24 mouse cellular contexts compared by ENCODE assay signal in genomic region chr13:95595921-95596320, GRCm38 (mm10). TPM values are rescaled to one million over a fixed set of nuclear protein-coding genes. Genes with fewer than 3 reads are reported as not detected.
DNase-seq lines count a peak whose midpoint lies in the region; TF ChIP-seq lines count a peak whose summit lies in the region.
"Had no signal": no experiment of that assay in that cellular context is flagged by ENCODE, and none has a peak within 500 bp of the region (broad histone marks: within the 10 kb centered on the region; RNA-seq: fewer than 3 reads in every experiment).

No protein-coding gene starts in this region.

- no peaks in the 10 kb centered on the region for H3K27me3 ChIP-seq in heart, adult 2 months (ENCODE audit: control insufficient read depth, insufficient read depth, low read length)
- H3K27me3 ChIP-seq in embryonic facial prominence, embryonic 10.5 days (replicated peaks; ENCODE audit: low read depth, poor library complexity, severe bottlenecking) = no peaks in the 10 kb centered on the region
- H3K27me3 ChIP-seq: embryonic facial prominence, embryonic 13.5 days; heart, embryonic 12.5 days; intestine, embryonic 15.5 days; limb, embryonic 12.5 days; midbrain, embryonic 15.5 days; stomach, embryonic 15.5 days had no signal

- H3K9me3 ChIP-seq in embryonic facial prominence, embryonic 10.5 days = no peaks in the 10 kb centered on the region
- H3K9me3 ChIP-seq: embryonic facial prominence, embryonic 13.5 days; heart, embryonic 12.5 days; hindbrain, embryonic 10.5 days; intestine, embryonic 15.5 days; limb, embryonic 12.5 days; liver, embryonic 15.5 days; megakaryocyte, embryonic 14.5 days; midbrain, embryonic 15.5 days; stomach, embryonic 15.5 days had no signal

- DNase-seq in adrenal gland, postnatal 10 days = peak; percentile 30
- no peak for DNase-seq in adrenal gland, postnatal 25 days
- DNase-seq in heart, adult 2 months = no peak
- DNase-seq in heart, postnatal 4 days = no peak
- DNase-seq in 3T3-L1 (ENCODE audit: low read depth, low spot score) = peak; percentile 65
- no peak for DNase-seq in embryonic facial prominence, embryonic 10.5 days (ENCODE audit: low spot score)
- DNase-seq in natural killer cell, adult 2 months (ENCODE audit: low spot score in 2 of 2) = no peak
- DNase-seq in urinary bladder, adult 2 months (ENCODE audit: low spot score) = no peak
- DNase-seq: cerebellum, adult 11 months; cerebellum, adult 9-11 months; embryo, embryonic 11 days; gastrocnemius, postnatal 10 days; kidney, adult 9 months; right cerebral cortex, postnatal 25 days had no signal

- no peak overlapping the region for H3K4me3 ChIP-seq in heart, adult 2 months
- no peak overlapping the region for H3K4me3 ChIP-seq in embryonic facial prominence, embryonic 10.5 days
- H3K4me3 ChIP-seq: embryonic facial prominence, embryonic 13.5 days; heart, embryonic 12.5 days; hindbrain, embryonic 10.5 days; intestine, embryonic 15.5 days; limb, embryonic 12.5 days; liver, embryonic 15.5 days; megakaryocyte, embryonic 14.5 days; midbrain, embryonic 15.5 days; stomach, embryonic 15.5 days had no signal

- no peak for TF ChIP-seq CTCF in heart, adult 2 months (IDR thresholded peaks at IDR 0.05)

- H3K27ac ChIP-seq in heart, adult 2 months = peak overlapping the region; percentile 7
- H3K27ac ChIP-seq in embryonic facial prominence, embryonic 10.5 days (replicated peaks) = 0 out of 2 replicates have a peak overlapping the region, but pooled peaks have one; percentile 3
- H3K27ac ChIP-seq: embryonic facial prominence, embryonic 13.5 days; hindbrain, embryonic 10.5 days; intestine, embryonic 15.5 days; limb, embryonic 12.5 days; liver, embryonic 15.5 days; midbrain, embryonic 15.5 days; stomach, embryonic 15.5 days had no signal

- H3K9ac ChIP-seq in heart, adult 2 months (ENCODE audit: low read depth, low read length) = no peak overlapping the region
- H3K9ac ChIP-seq: embryonic facial prominence, embryonic 13.5 days; heart, embryonic 12.5 days; intestine, embryonic 15.5 days; limb, embryonic 12.5 days; liver, embryonic 15.5 days; lung, embryonic 14.5 days; midbrain, embryonic 15.5 days; stomach, embryonic 15.5 days had no signal

- H3K79me2 ChIP-seq in heart, adult 2 months (replicated peaks; ENCODE audit: control insufficient read depth, insufficient read depth, low read length) = no peaks in the 10 kb centered on the region

- TF ChIP-seq POLR2A in heart, adult 2 months (IDR thresholded peaks at IDR 0.05; ENCODE audit: insufficient read depth, low read depth, low read length) = no peak

- no peaks in the 10 kb centered on the region for H3K4me1 ChIP-seq in heart, adult 2 months (ENCODE audit: control insufficient read depth, insufficient read depth, low read length)
- peaks cover 17% of the 10 kb centered on the region; the same call in 1 of the 2 replicates for H3K4me1 ChIP-seq in embryonic facial prominence, embryonic 10.5 days
- H3K4me1 ChIP-seq: intestine, embryonic 15.5 days; liver, embryonic 15.5 days; midbrain, embryonic 15.5 days; stomach, embryonic 15.5 days had no signal

- no peak for TF ChIP-seq EP300 in heart, adult 2 months (IDR thresholded peaks at IDR 0.05; ENCODE audit: insufficient read depth, low read depth, low read length)

- intact Hi-C loops in heart, adult 2 months (cut with DNase I) = no loop called here

- WGBS in heart, adult 2 months = 56% methylated on average over 5 of the region's 5 CpGs
- 50% methylated on average over 5 of the region's 5 CpGs for WGBS in embryonic facial prominence, embryonic 10.5 days

- no peaks in the 10 kb centered on the region for H3K36me3 ChIP-seq in heart, adult 2 months (ENCODE audit: control insufficient read depth, insufficient read depth, low read length)
- peaks cover 8% of the 10 kb centered on the region for H3K36me3 ChIP-seq in embryonic facial prominence, embryonic 10.5 days (replicated peaks)
- H3K36me3 ChIP-seq: embryonic facial prominence, embryonic 13.5 days; intestine, embryonic 15.5 days; midbrain, embryonic 15.5 days; stomach, embryonic 15.5 days had no signal

RNA-seq across cellular contexts. Expression of gene F2r, which starts 22.4 kb away (rescaled TPM):
- 10 to 100 TPM; 61.1 to 81.8 TPM for total RNA-seq in adrenal gland, postnatal 10 days (2021)
- 108 and 116 TPM in 2 replicates for total RNA-seq in adrenal gland, postnatal 25 days (2021)
- total RNA-seq in heart, adult 2 months (2021) = 10 to 100 TPM; 23.6 to 23.8 TPM
- polyA plus RNA-seq in heart, adult 2 months (2012; rRNA removed) = 19.3 and 20.4 TPM in 2 replicates
- 10 to 100 TPM; 66.3 to 72.7 TPM for total RNA-seq in heart, postnatal 4 days (2021)
- polyA plus RNA-seq in embryonic facial prominence, embryonic 10.5 days (2016; fragmentation: Nextera tagmentation; extraction: Ambion mirVana) = 120 and 127 TPM in 2 replicates
- 6.6 and 9.5 TPM in 2 replicates for polyA plus RNA-seq in urinary bladder, adult 2 months (2012; rRNA removed)

Comparison
In these comparisons a context has a peak if more than half of its experiments do, and no peak if none do; other contexts are left out.
1. DNase-seq: peak in adrenal gland, postnatal 10 days (single experiment) and 3T3-L1 (single experiment); none in adrenal gland, postnatal 25 days (single experiment), heart, adult 2 months (0 of 2), heart, postnatal 4 days (single experiment), embryonic facial prominence, embryonic 10.5 days (single experiment), natural killer cell, adult 2 months (0 of 2) and urinary bladder, adult 2 months (single experiment).